22 mouse cellular contexts compared by ENCODE assay signal in genomic region chr10:40233241-40233640, GRCm38 (mm10). TPM values are rescaled to one million over a fixed set of nuclear protein-coding genes. Genes with fewer than 3 reads are reported as not detected.
DNase-seq lines count a peak whose midpoint lies in the region; ATAC-seq and TF ChIP-seq lines count a peak whose summit lies in the region.
"Had no signal": no experiment of that assay in that cellular context is flagged by ENCODE, and none has a peak within 500 bp of the region (broad histone marks: within the 10 kb centered on the region; RNA-seq: fewer than 3 reads in every experiment).

No protein-coding gene starts in this region.

- 58% methylated on average over 3 of the region's 3 CpGs for WGBS in intestine, postnatal 0 days
- 84% methylated on average over 3 of the region's 3 CpGs for WGBS in intestine, embryonic 16.5 days
- WGBS in kidney, embryonic 14.5 days = 88% methylated on average over 3 of the region's 3 CpGs

- peaks cover 46% of the 10 kb centered on the region for H3K36me3 ChIP-seq in intestine, postnatal 0 days (ENCODE audit: control insufficient read depth, insufficient read depth)
- peaks cover 10% of the 10 kb centered on the region; the same call in 1 of the 2 replicates for H3K36me3 ChIP-seq in intestine, embryonic 16.5 days (ENCODE audit: control insufficient read depth, insufficient read depth, low read length)
- H3K36me3 ChIP-seq in kidney, embryonic 14.5 days (ENCODE audit: control insufficient read depth, insufficient read depth, low read length) = peaks cover 57% of the 10 kb centered on the region

- H3K9me3 ChIP-seq in intestine, postnatal 0 days (ENCODE audit: control insufficient read depth) = no peaks in the 10 kb centered on the region
- H3K9me3 ChIP-seq in intestine, embryonic 16.5 days (ENCODE audit: control insufficient read depth, low read length) = no peaks in the 10 kb centered on the region
- no peaks in the 10 kb centered on the region for H3K9me3 ChIP-seq in kidney, embryonic 14.5 days (ENCODE audit: control insufficient read depth, low read length)
- H3K9me3 ChIP-seq: embryonic facial prominence, embryonic 10.5 days; embryonic facial prominence, embryonic 12.5 days; forebrain, embryonic 13.5 days; G1E had no signal

- ATAC-seq in intestine, postnatal 0 days = no peak
- no peak for ATAC-seq in intestine, embryonic 16.5 days
- ATAC-seq in kidney, embryonic 14.5 days (ENCODE audit: low FRiP score, low TSS enrichment) = no peak
- ATAC-seq: forebrain, embryonic 13.5 days; Patski had no signal

- no peak for TF ChIP-seq CTCF in intestine, postnatal 0 days (IDR thresholded peaks at IDR 0.05; ENCODE audit: low read depth)

- peak; percentile 55 for DNase-seq in kidney, adult 9 months
- DNase-seq in kidney, postnatal 14 days = peak; percentile 14
- DNase-seq in kidney, adult 11 months = no peak
- peak; percentile 16 for DNase-seq in yolk sac, embryonic 10.5 days (ENCODE audit: low spot score)
- DNase-seq: adrenal gland, adult 8-10 months; adrenal gland, postnatal 14 days; adrenal gland, postnatal 36 days; B cell, adult 2 months; cerebellum, adult 11-12 months; cerebellum, adult 2 months; cerebellum, adult 9-10 months; cerebellum, postnatal 10 days; cerebellum, postnatal 25 days had no signal

- no peaks in the 10 kb centered on the region for H3K4me1 ChIP-seq in intestine, postnatal 0 days (replicated peaks; ENCODE audit: control insufficient read depth, insufficient read depth, low read length)
- H3K4me1 ChIP-seq in intestine, embryonic 16.5 days (ENCODE audit: control insufficient read depth, insufficient read depth, low read length) = no peaks in the 10 kb centered on the region
- H3K4me1 ChIP-seq in kidney, embryonic 14.5 days (ENCODE audit: control insufficient read depth, insufficient read depth, low read length) = no peaks in the 10 kb centered on the region
- H3K4me1 ChIP-seq: embryonic facial prominence, embryonic 10.5 days; embryonic facial prominence, embryonic 12.5 days; forebrain, embryonic 13.5 days had no signal

- H3K4me2 ChIP-seq in intestine, postnatal 0 days (replicated peaks; ENCODE audit: low read depth) = no peak overlapping the region
- no peak overlapping the region for H3K4me2 ChIP-seq in intestine, embryonic 16.5 days (ENCODE audit: low read depth, low read length)
- no peak overlapping the region for H3K4me2 ChIP-seq in kidney, embryonic 14.5 days (replicated peaks; ENCODE audit: low read depth, low read length)
- H3K4me2 ChIP-seq: embryonic facial prominence, embryonic 12.5 days; forebrain, embryonic 13.5 days had no signal

- no peaks in the 10 kb centered on the region for H3K27me3 ChIP-seq in intestine, postnatal 0 days (replicated peaks; ENCODE audit: control insufficient read depth, insufficient read depth, low read length)
- no peaks in the 10 kb centered on the region for H3K27me3 ChIP-seq in intestine, embryonic 16.5 days (replicated peaks; ENCODE audit: control insufficient read depth, insufficient read depth, low read length)
- no peaks in the 10 kb centered on the region for H3K27me3 ChIP-seq in kidney, embryonic 14.5 days (ENCODE audit: control insufficient read depth, insufficient read depth, low read length)
- H3K27me3 ChIP-seq: CH12.LX; embryonic facial prominence, embryonic 12.5 days; forebrain, embryonic 13.5 days; Patski had no signal

- no peak overlapping the region for H3K4me3 ChIP-seq in intestine, postnatal 0 days (ENCODE audit: low read depth, low read length)
- H3K4me3 ChIP-seq in intestine, embryonic 16.5 days (ENCODE audit: low read length) = no peak overlapping the region
- H3K4me3 ChIP-seq in kidney, embryonic 14.5 days (ENCODE audit: low read length) = no peak overlapping the region
- H3K4me3 ChIP-seq: embryonic facial prominence, embryonic 10.5 days; embryonic facial prominence, embryonic 12.5 days; forebrain, embryonic 13.5 days had no signal

- H3K27ac ChIP-seq in intestine, postnatal 0 days (ENCODE audit: low read depth, low read length) = peak overlapping the region; percentile 21; the same call in 1 of the 2 replicates
- no peak overlapping the region for H3K27ac ChIP-seq in intestine, embryonic 16.5 days (ENCODE audit: low read length)
- no peak overlapping the region for H3K27ac ChIP-seq in kidney, embryonic 14.5 days (ENCODE audit: low read depth, low read length)
- H3K27ac ChIP-seq: embryonic facial prominence, embryonic 10.5 days; embryonic facial prominence, embryonic 12.5 days; forebrain, embryonic 13.5 days had no signal

- H3K9ac ChIP-seq in intestine, postnatal 0 days (ENCODE audit: low read depth, low read length) = no peak overlapping the region
- no peak overlapping the region for H3K9ac ChIP-seq in intestine, embryonic 16.5 days (ENCODE audit: low read depth, low read length)
- no peak overlapping the region for H3K9ac ChIP-seq in kidney, embryonic 14.5 days (ENCODE audit: low read depth, low read length)
- H3K9ac ChIP-seq: embryonic facial prominence, embryonic 12.5 days; forebrain, embryonic 13.5 days had no signal

RNA-seq across cellular contexts. Expression of gene Rpf2, which starts 13.6 kb away (rescaled TPM):
- polyA plus RNA-seq in intestine, postnatal 0 days (2015; fragmentation: Nextera tagmentation; extraction: Ambion mirVana) = 36.2 and 36.6 TPM in 2 replicates
- polyA plus RNA-seq in intestine, embryonic 16.5 days (2015; fragmentation: Nextera tagmentation; extraction: Ambion mirVana) = 60.8 and 70.0 TPM in 2 replicates
- 82.7 and 98.1 TPM in 2 replicates for polyA plus RNA-seq in kidney, embryonic 14.5 days (2014; fragmentation: Nextera tagmentation; extraction: Ambion mirVana)

RNA-seq across cellular contexts. Expression of gene Gtf3c6, which starts 24.7 kb away (rescaled TPM):
- polyA plus RNA-seq in intestine, postnatal 0 days (2015; fragmentation: Nextera tagmentation; extraction: Ambion mirVana) = 50.7 and 64.3 TPM in 2 replicates
- 72.2 and 78.3 TPM in 2 replicates for polyA plus RNA-seq in intestine, embryonic 16.5 days (2015; fragmentation: Nextera tagmentation; extraction: Ambion mirVana)
- 147 and 190 TPM in 2 replicates for polyA plus RNA-seq in kidney, embryonic 14.5 days (2014; fragmentation: Nextera tagmentation; extraction: Ambion mirVana)
